Mouse (Mus musculus) kidney, postnatal 0 days (tissue): ENCODE measurements at regions not wholly inside any gene's neighbourhood (a gene's known extent, or its start where the extent isn't known, plus 50 kb on each side); places are given as distances from the start of the nearest gene placed in this dataset.

Experiments
- ATAC-seq: fragments of 200-750 bp; cut with Nextera tagmentation; replicated peaks from 2 replicates; pipeline ENCODE4 v1.8.0; 2017; ENCODE audit warnings: low read depth, moderate number of reproducible peaks, moderate TSS enrichment, moderate library complexity; ENCODE audit not compliant: low FRiP score
- DNase-seq: peaks from one replicate; pipeline ENCODE4 v3.0.0-alpha.2; 2016; ENCODE audit warnings: low spot score
- H3K27ac ChIP-seq: fragments of 300-500 bp; sonication (generic); 2 replicates; pipeline ENCODE4 v1.5.1; 2014; ENCODE audit warnings: mild to moderate bottlenecking
- H3K27me3 ChIP-seq: fragments of 300-500 bp; sonication (generic); 2 replicates; pipeline ENCODE4 v1.6.1; 2014; ENCODE audit warnings: low read length, mixed read lengths; ENCODE audit not compliant: insufficient read depth
- H3K36me3 ChIP-seq: fragments of 300-500 bp; sonication (generic); 2 replicates; pipeline ENCODE4 v1.6.1; 2014; ENCODE audit warnings: low read length, mixed read lengths; ENCODE audit not compliant: insufficient read depth
- H3K4me1 ChIP-seq: fragments of 300-500 bp; sonication (generic); replicated peaks from 2 replicates; pipeline ENCODE4 v1.6.1; 2014; ENCODE audit warnings: antibody characterized with exemption, low read length, mixed read lengths; ENCODE audit not compliant: insufficient read depth
- H3K4me2 ChIP-seq: fragments of 300-500 bp; sonication (generic); 2 replicates; pipeline ENCODE4 v1.6.1; 2014; ENCODE audit warnings: mild to moderate bottlenecking, low read length, moderate library complexity, mixed read lengths
- H3K4me3 ChIP-seq: fragments of 300-500 bp; sonication (generic); replicated peaks from 2 replicates; pipeline ENCODE4 v1.5.1; 2014; ENCODE audit warnings: low read depth, low read length
- H3K9ac ChIP-seq: fragments of 300-500 bp; sonication (generic); 2 replicates; pipeline ENCODE4 v1.6.1; 2014; ENCODE audit warnings: low read depth, low read length
- H3K9me3 ChIP-seq: fragments of 300-500 bp; sonication (generic); replicated peaks from 2 replicates; pipeline ENCODE4 v1.6.1; 2016; ENCODE audit warnings: low read length, inconsistent platforms, mixed read lengths
- CTCF ChIP-seq: IDR thresholded peaks from 2 replicates; pipeline ENCODE4 v1.5.1; 2016; ENCODE audit warnings: antibody characterized with exemption, low read depth, mild to moderate bottlenecking, moderate library complexity
- WGBS: fragments of 180-500 bp; shearing (Covaris S2); extraction: QIAGEN DNeasy Blood & Tissue Kit; methylation state at CpG from one replicate; pipeline ENCODE4 v1.1.7; 2014; 5-methylcytosine and 5-hydroxymethylcytosine counted together

- no peak overlapping the region for H3K9ac ChIP-seq
- no peaks in the 10 kb centered on the region for H3K36me3 ChIP-seq
- H3K4me1 ChIP-seq: no peaks in the 10 kb centered on the region
- H3K27me3 ChIP-seq: no peaks in the 10 kb centered on the region
- DNase-seq (no peak), ATAC-seq (no peak)
- H3K9me3 ChIP-seq: no peaks in the 10 kb centered on the region
- H3K4me3 ChIP-seq: no peak overlapping the region
- H3K4me2 ChIP-seq: no peak overlapping the region
- 100% methylated on average over 2 of the region's 2 CpGs for WGBS
- no peak overlapping the region for H3K27ac ChIP-seq
- TF ChIP-seq CTCF: peak; percentile 61
These were observed 59.2 kb upstream of the Nudt7 start for GRCm38 (mm10) chr8:114074122-114074521.

GRCm38 (mm10) chr8:114076701-114077100, 56.7 kb upstream of the Nudt7 start:
- Histone ChIP-seq H3K4me1 (no peaks in the 10 kb centered on the region), H3K9me3 (no peaks in the 10 kb centered on the region), H3K4me3 (no peak overlapping the region), H3K4me2 (no peak overlapping the region), H3K9ac (no peak overlapping the region), H3K27ac (no peak overlapping the region), H3K27me3 (no peaks in the 10 kb centered on the region), H3K36me3 (no peaks in the 10 kb centered on the region)
- DNase-seq (no peak), ATAC-seq (no peak)
- TF ChIP-seq CTCF: no peak
- WGBS: 84% methylated on average over 5 of the region's 5 CpGs

- Histone ChIP-seq H3K36me3 (no peaks in the 10 kb centered on the region), H3K9me3 (no peaks in the 10 kb centered on the region), H3K4me2 (no peak overlapping the region), H3K27ac (no peak overlapping the region), H3K4me3 (no peak overlapping the region), H3K9ac (no peak overlapping the region), H3K27me3 (no peaks in the 10 kb centered on the region), H3K4me1 (no peaks in the 10 kb centered on the region)
- WGBS: 9% methylated on average over 10 of the region's 10 CpGs
- TF ChIP-seq CTCF: peak; percentile 90
- DNase-seq (peak; percentile 71), ATAC-seq (no peak)
These were observed 52.2 kb upstream of the Nudt7 start for GRCm38 (mm10) chr8:114081049-114081756.

- Histone ChIP-seq H3K27me3 (no peaks in the 10 kb centered on the region), H3K9ac (no peak overlapping the region), H3K36me3 (no peaks in the 10 kb centered on the region), H3K9me3 (no peaks in the 10 kb centered on the region), H3K27ac (no peak overlapping the region), H3K4me2 (no peak overlapping the region), H3K4me3 (no peak overlapping the region), H3K4me1 (no peaks in the 10 kb centered on the region)
- 74% methylated on average over 3 of the region's 3 CpGs for WGBS
- DNase-seq: no peak
- TF ChIP-seq CTCF: no peak
- no peak for ATAC-seq
These were observed 51.6 kb upstream of the Nudt7 start for GRCm38 (mm10) chr8:114081757-114082059.
